Mouse (Mus musculus): Measurements from ENCODE around the gene Cct3. TPM values are rescaled to one million over a fixed set of nuclear protein-coding genes. Genes with fewer than 3 reads are reported as not detected.
"Not testable (repeated sequence)": the region's sequence is repeated elsewhere in the genome, so short reads cannot be mapped to it uniquely, and the experiment has no call there.

Cct3 gene
- polyA plus RNA-seq, 1 experiment, result 584 TPM

DNA sequence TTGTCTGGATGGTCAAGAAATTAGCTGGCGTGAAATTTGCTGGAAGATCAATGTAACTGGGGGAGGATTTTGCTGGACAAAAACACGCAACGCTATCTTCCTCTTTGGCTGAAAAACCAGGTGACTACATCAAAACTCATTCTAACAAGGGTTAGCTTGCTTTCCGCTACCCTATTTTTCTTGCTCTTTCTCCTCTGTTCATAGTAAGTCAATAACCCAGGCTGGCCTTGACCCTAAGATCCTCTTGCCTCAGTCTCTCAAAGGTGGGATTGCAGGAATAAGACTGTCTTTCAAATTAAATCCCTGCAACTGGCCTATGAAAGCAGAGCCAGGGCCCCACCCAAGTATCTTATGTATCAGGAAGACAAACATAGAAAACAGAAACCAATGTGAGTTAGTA lies 9.8 kb upstream of the Cct3 start, which contains the start of gene Gm38392:
TSS of gene Gm38392 (minus strand) at position 101 of the 400 bp plus-strand sequence.
- H3K27me3 ChIP-seq (ENCODE audit: control insufficient read depth, insufficient read depth, low read length, poor library complexity, severe bottlenecking), result no peaks in the 10 kb centered on the region
- peaks cover 14% of the 10 kb centered on the region for H3K4me1 ChIP-seq (ENCODE audit: control insufficient read depth, insufficient read depth, low read length)
- H3K9ac ChIP-seq (ENCODE audit: low read depth, poor library complexity, severe bottlenecking), result peak within 1 kb of the TSS; percentile 45; the same call in 1 of the 2 replicates
- TF ChIP-seq EP300 (IDR thresholded peaks at IDR 0.05; ENCODE audit: insufficient read depth, low read depth, low read length) (no peak), CTCF (IDR thresholded peaks at IDR 0.05; ENCODE audit: low read depth, low read length) (no peak), POLR2A (IDR thresholded peaks at IDR 0.05; ENCODE audit: insufficient read depth, low read length) (no peak)
- H3K4me3 ChIP-seq (ENCODE audit: low read depth, low read length), result no peak within 1 kb of the TSS
- peak within 1 kb of the TSS; percentile 84 for H3K27ac ChIP-seq (ENCODE audit: insufficient read depth, low read length)
- H3K9me3 ChIP-seq (replicated peaks; ENCODE audit: control insufficient read depth, insufficient read depth, low read length, poor library complexity, severe bottlenecking), result no peaks in the 10 kb centered on the region
- H3K36me3 ChIP-seq (ENCODE audit: control insufficient read depth, insufficient read depth, low read length, poor library complexity, severe bottlenecking), result no peaks in the 10 kb centered on the region

DNA sequence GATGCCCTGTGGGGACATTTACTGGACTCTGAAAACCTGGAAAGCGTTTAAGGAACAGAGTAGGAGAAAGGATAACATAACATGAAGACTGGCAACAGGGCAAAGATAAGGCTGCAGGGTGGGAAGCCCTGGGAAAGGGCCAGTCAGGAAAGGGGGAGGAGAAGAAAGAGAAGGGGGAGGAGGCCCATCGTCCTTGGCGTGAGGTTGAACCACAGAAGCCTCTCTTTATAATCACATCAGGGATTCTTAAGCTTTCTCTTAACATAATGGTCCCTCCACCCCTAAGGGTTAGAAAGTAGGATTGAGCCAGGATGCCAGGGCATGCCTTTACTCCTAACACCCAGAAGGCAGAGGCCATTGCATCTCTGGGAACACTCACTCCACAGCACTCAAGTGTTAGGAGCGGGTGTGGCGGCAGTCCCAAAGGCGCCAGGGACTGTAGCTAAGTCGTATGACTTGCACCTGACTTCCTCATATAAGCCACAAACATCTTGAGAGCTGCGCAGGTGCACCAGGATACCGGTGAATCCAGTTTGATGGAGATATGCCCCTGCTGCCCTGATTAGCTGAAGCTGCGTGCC lies 8.7 kb upstream of the Cct3 start:
- Histone ChIP-seq H3K4me3 (ENCODE audit: low read depth, low read length) (0 out of 2 replicates have a peak overlapping the region, but pooled peaks have one; percentile 12), H3K27ac (ENCODE audit: insufficient read depth, low read length) (peak overlapping the region; percentile 84), H3K9ac (ENCODE audit: low read depth, poor library complexity, severe bottlenecking) (peak overlapping the region; percentile 45; the same call in 1 of the 2 replicates)
- H3K27me3 ChIP-seq (ENCODE audit: control insufficient read depth, insufficient read depth, low read length, poor library complexity, severe bottlenecking); H3K4me1 ChIP-seq (ENCODE audit: control insufficient read depth, insufficient read depth, low read length); H3K36me3 ChIP-seq (ENCODE audit: control insufficient read depth, insufficient read depth, low read length, poor library complexity, severe bottlenecking); H3K9me3 ChIP-seq (replicated peaks; ENCODE audit: control insufficient read depth, insufficient read depth, low read length, poor library complexity, severe bottlenecking): not testable (repeated sequence)

DNA sequence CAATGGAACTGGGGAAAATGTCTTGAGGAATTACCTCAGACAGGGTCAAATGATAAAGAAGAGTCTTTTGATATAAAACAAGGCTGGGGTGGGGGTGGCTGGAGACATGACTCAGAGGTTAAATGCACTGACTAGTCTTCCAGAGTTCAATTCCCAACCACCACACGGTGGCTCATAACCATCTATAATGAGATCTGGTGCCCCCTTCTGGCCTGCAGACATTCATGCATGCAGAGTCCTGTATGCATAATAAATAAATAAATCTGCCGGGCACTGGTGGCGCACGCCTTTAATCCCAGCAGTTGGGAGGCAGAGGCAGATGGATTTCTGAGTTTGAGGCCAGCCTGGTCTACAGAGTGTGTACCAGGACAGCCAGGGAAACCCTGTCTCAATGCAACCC lies 4.9 kb upstream of the Cct3 start:
- H3K4me1 ChIP-seq (ENCODE audit: control insufficient read depth, insufficient read depth, low read length), result peaks cover 7% of the 10 kb centered on the region
- no peak overlapping the region for H3K9ac ChIP-seq (ENCODE audit: low read depth, poor library complexity, severe bottlenecking)
- TF ChIP-seq EP300 (IDR thresholded peaks at IDR 0.05; ENCODE audit: insufficient read depth, low read depth, low read length), result no peak
- TF ChIP-seq CTCF (IDR thresholded peaks at IDR 0.05; ENCODE audit: low read depth, low read length), result peak; percentile 26
- no peak overlapping the region for H3K27ac ChIP-seq (ENCODE audit: insufficient read depth, low read length)
- no peaks in the 10 kb centered on the region for H3K9me3 ChIP-seq (replicated peaks; ENCODE audit: control insufficient read depth, insufficient read depth, low read length, poor library complexity, severe bottlenecking)
- no peaks in the 10 kb centered on the region for H3K27me3 ChIP-seq (ENCODE audit: control insufficient read depth, insufficient read depth, low read length, poor library complexity, severe bottlenecking)
- no peaks in the 10 kb centered on the region for H3K36me3 ChIP-seq (ENCODE audit: control insufficient read depth, insufficient read depth, low read length, poor library complexity, severe bottlenecking)
- no peak overlapping the region for H3K4me3 ChIP-seq (ENCODE audit: low read depth, low read length)

DNA sequence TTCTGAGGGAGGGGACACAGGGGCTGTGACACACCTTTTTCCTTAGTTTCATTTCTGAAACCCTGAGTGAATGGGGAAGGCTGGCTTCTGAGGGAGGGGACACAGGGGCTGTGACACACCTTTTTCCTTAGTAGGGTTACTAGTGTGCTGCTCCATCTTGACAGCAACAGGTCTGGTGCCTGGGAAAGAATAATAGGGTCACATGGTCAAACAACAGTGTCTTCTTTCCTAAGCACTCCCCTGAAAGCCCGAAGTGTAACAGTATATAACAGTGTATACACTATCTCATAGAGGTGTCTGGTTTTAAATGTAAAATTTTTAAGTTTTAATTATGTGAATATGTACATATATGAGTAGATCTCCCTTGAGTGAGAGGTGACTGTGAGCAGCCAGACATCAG lies 1.6 kb upstream of the Cct3 start:
- Histone ChIP-seq H3K36me3 (ENCODE audit: control insufficient read depth, insufficient read depth, low read length, poor library complexity, severe bottlenecking) (peaks cover 20% of the 10 kb centered on the region), H3K27ac (ENCODE audit: insufficient read depth, low read length) (peak overlapping the region; percentile 88), H3K9ac (ENCODE audit: low read depth, poor library complexity, severe bottlenecking) (peak overlapping the region; percentile 57)
- not testable (repeated sequence) for H3K4me3 ChIP-seq (ENCODE audit: low read depth, low read length); H3K9me3 ChIP-seq (replicated peaks; ENCODE audit: control insufficient read depth, insufficient read depth, low read length, poor library complexity, severe bottlenecking); H3K4me1 ChIP-seq (ENCODE audit: control insufficient read depth, insufficient read depth, low read length); H3K27me3 ChIP-seq (ENCODE audit: control insufficient read depth, insufficient read depth, low read length, poor library complexity, severe bottlenecking)

DNA sequence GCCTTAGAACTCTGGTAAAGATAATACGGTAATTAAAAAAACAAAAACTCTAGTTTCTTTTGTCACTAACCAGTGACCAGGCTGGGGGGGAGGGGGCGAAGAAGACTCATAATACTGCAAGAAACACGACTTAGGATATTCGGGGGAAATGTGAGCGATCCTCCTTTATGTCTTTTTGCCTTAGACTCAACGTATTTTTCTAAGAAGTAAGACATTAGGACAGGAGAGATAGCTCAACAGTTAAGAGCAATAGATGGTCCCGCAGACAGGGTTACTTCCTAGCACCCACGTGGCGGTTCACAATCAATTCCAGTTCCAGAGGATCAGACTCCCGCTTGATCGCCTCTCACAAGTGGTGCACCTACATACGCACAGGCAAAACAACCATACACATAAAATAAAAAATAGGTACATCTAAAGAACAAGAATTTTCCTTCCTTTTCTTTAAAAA lies 781 bp upstream of the Cct3 start:
- Histone ChIP-seq H3K9ac (ENCODE audit: low read depth, poor library complexity, severe bottlenecking) (peak overlapping the region; percentile 57), H3K36me3 (ENCODE audit: control insufficient read depth, insufficient read depth, low read length, poor library complexity, severe bottlenecking) (peaks cover 29% of the 10 kb centered on the region), H3K27me3 (ENCODE audit: control insufficient read depth, insufficient read depth, low read length, poor library complexity, severe bottlenecking) (no peaks in the 10 kb centered on the region), H3K4me1 (ENCODE audit: control insufficient read depth, insufficient read depth, low read length) (no peaks in the 10 kb centered on the region), H3K4me3 (ENCODE audit: low read depth, low read length) (peak overlapping the region; percentile 93), H3K9me3 (replicated peaks; ENCODE audit: control insufficient read depth, insufficient read depth, low read length, poor library complexity, severe bottlenecking) (no peaks in the 10 kb centered on the region), H3K27ac (ENCODE audit: insufficient read depth, low read length) (peak overlapping the region; percentile 29)
- TF ChIP-seq CTCF (IDR thresholded peaks at IDR 0.05; ENCODE audit: low read depth, low read length) (no peak), EP300 (IDR thresholded peaks at IDR 0.05; ENCODE audit: insufficient read depth, low read depth, low read length) (no peak), POLR2A (IDR thresholded peaks at IDR 0.05; ENCODE audit: insufficient read depth, low read length) (no peak)

DNA sequence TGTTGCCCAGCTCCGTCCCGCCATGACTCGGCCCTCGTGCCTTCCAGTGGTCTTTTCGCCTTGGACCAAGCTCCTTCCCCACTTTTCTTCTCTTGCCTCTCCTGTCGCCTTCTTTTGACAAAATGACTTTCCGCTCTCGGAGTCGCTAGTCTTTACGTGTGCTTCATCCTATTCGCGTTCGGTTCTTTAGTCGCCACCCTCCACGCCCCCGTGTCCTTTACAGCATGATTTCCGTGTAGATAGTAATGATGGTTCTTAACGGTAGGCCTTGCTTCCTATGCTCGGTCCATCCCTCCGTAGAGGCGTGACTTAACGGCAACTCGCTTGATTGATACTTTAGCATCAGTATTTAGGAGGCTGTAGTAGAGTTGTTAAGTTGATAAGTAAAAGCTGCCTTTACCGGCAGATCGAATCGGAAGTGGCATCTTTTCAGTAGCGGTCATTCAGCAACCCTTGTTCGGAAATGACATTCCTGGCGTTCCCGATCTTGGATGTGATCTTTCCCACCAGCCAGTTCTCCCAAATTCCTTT lies 470 bp downstream of the Cct3 start:
- Histone ChIP-seq H3K36me3 (ENCODE audit: control insufficient read depth, insufficient read depth, low read length, poor library complexity, severe bottlenecking) (peaks cover 42% of the 10 kb centered on the region), H3K27me3 (ENCODE audit: control insufficient read depth, insufficient read depth, low read length, poor library complexity, severe bottlenecking) (no peaks in the 10 kb centered on the region), H3K4me3 (ENCODE audit: low read depth, low read length) (peak overlapping the region; percentile 94), H3K4me1 (ENCODE audit: control insufficient read depth, insufficient read depth, low read length) (no peaks in the 10 kb centered on the region), H3K9ac (ENCODE audit: low read depth, poor library complexity, severe bottlenecking) (peak overlapping the region; percentile 84), H3K9me3 (replicated peaks; ENCODE audit: control insufficient read depth, insufficient read depth, low read length, poor library complexity, severe bottlenecking) (no peaks in the 10 kb centered on the region), H3K27ac (ENCODE audit: insufficient read depth, low read length) (peak overlapping the region; percentile 56)
- no peak for TF ChIP-seq EP300 (IDR thresholded peaks at IDR 0.05; ENCODE audit: insufficient read depth, low read depth, low read length)
- no peak for TF ChIP-seq POLR2A (IDR thresholded peaks at IDR 0.05; ENCODE audit: insufficient read depth, low read length)
- no peak for TF ChIP-seq CTCF (IDR thresholded peaks at IDR 0.05; ENCODE audit: low read depth, low read length)
